Comparison of ENCODE assay signal across 8 mouse cellular contexts in the genomic region with DNA sequence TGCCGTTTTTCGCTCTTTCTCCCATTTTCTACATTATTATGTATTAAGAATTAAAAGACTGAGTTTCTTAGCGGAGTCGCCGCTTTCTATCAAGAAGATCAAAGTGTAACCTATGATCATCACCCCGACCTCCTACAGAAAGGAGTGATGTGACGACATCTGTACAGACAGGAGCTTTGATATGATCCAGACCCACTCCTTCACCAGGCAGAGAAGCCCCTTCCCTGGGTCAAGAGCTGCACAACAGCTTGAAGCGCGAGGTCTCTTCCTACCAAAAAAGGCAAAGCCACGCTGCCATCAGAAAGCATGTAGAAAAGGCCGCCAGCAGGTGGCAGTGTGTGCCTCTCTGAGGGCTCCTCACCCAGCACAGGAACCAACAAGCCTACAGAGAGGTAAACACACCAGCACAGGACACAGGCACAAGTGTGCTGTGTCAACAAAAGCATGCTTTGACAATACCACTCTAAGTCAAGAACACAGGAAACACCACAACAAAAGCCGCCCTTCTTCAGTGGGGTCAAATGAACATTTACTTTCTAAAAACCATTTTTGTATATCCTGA. TPM values are rescaled to one million over a fixed set of nuclear protein-coding genes. Genes with fewer than 3 reads are reported as not detected.
A peak's percentile ranks its signal among the peaks of the same experiment; 100 is the strongest.
DNase-seq lines count a peak whose midpoint lies in the region; ATAC-seq and TF ChIP-seq lines count a peak whose summit lies in the region.

No protein-coding gene starts in this region.

- TF ChIP-seq CTCF in G1E (IDR thresholded peaks at IDR 0.05; ENCODE audit: low read depth, low read length): peak; percentile 53
- TF ChIP-seq CTCF in layer of hippocampus, adult 2 months (conservative IDR thresholded peaks at IDR 0.05): peak; percentile 98
- TF ChIP-seq CTCF in lung, embryonic 14.5 days (IDR thresholded peaks at IDR 0.05; ENCODE audit: low read depth): peak; percentile 95
- TF ChIP-seq CTCF in olfactory bulb, adult 2 months (IDR thresholded peaks at IDR 0.05; ENCODE audit: insufficient read depth, low read depth, low read length): peak; percentile 85

- no peaks in the 10 kb centered on the region for H3K36me3 ChIP-seq in G1E (replicated peaks)
- H3K36me3 ChIP-seq in lung, embryonic 14.5 days (ENCODE audit: insufficient read depth): no peaks in the 10 kb centered on the region

- H3K9me3 ChIP-seq in G1E (replicated peaks): no peaks in the 10 kb centered on the region
- no peaks in the 10 kb centered on the region for H3K9me3 ChIP-seq in lung, embryonic 14.5 days (ENCODE audit: low read depth, low read length)

- H3K4me3 ChIP-seq in G1E (ENCODE audit: low read depth, low read length): no peak overlapping the region
- H3K4me3 ChIP-seq in layer of hippocampus, adult 2 months: no peak overlapping the region
- H3K4me3 ChIP-seq in lung, embryonic 14.5 days (ENCODE audit: low read depth, low read length): no peak overlapping the region
- H3K4me3 ChIP-seq in olfactory bulb, adult 2 months (ENCODE audit: insufficient read depth, low read depth, low read length): no peak overlapping the region

- 36% methylated on average over 12 of the region's 12 CpGs for WGBS in lung, embryonic 14.5 days
- 40% methylated on average over 12 of the region's 12 CpGs for WGBS in olfactory bulb, adult 2 months

- no peak overlapping the region for H3K27ac ChIP-seq in layer of hippocampus, adult 2 months
- H3K27ac ChIP-seq in lung, embryonic 14.5 days (ENCODE audit: low read depth): no peak overlapping the region
- no peak overlapping the region for H3K27ac ChIP-seq in olfactory bulb, adult 2 months (ENCODE audit: insufficient read depth, low read depth, low read length)

- peak overlapping the region; percentile 35 for H3K4me2 ChIP-seq in lung, embryonic 14.5 days

- peaks cover 3% of the 10 kb centered on the region; the same call in 1 of the 2 replicates for H3K4me1 ChIP-seq in G1E (ENCODE audit: insufficient read depth, low read depth, low read length)
- H3K4me1 ChIP-seq in lung, embryonic 14.5 days (ENCODE audit: insufficient read depth): peaks cover 11% of the 10 kb centered on the region; the same call in 1 of the 2 replicates
- H3K4me1 ChIP-seq in olfactory bulb, adult 2 months (ENCODE audit: control insufficient read depth, insufficient read depth, low read length): peaks cover 5% of the 10 kb centered on the region; the same call in 1 of the 2 replicates

- no peak for ATAC-seq in G1E (ENCODE audit: extremely low read depth, insufficient number of reproducible peaks, low FRiP score, poor library complexity, severe bottlenecking)
- peak; percentile 69 for ATAC-seq in lung, embryonic 14.5 days (ENCODE audit: insufficient read depth)

- H3K9ac ChIP-seq in lung, embryonic 14.5 days: no peak overlapping the region

- peaks cover 24% of the 10 kb centered on the region for H3K27me3 ChIP-seq in G1E (ENCODE audit: insufficient read depth, low read length)
- no peaks in the 10 kb centered on the region for H3K27me3 ChIP-seq in lung, embryonic 14.5 days (ENCODE audit: insufficient read depth, low read length)

- peak; percentile 30 for DNase-seq in G1E (ENCODE audit: low spot score)
- DNase-seq in cerebellum, adult 18-20 months: peak; percentile 81 to 89
- DNase-seq in forelimb bud, embryonic 11.5 days (ENCODE audit: low read depth, low spot score): peak; percentile 85
- DNase-seq in heart, postnatal 4 days: peak; percentile 93
- DNase-seq in layer of hippocampus, adult 2 months (ENCODE audit: low spot score in 2 of 2): peak; percentile 83 to 92
- DNase-seq in lung, embryonic 14.5 days: peak; percentile 97
- DNase-seq in thymus, adult 18-20 months: peak; percentile 55 to 60

- TF ChIP-seq POLR2A in olfactory bulb, adult 2 months (IDR thresholded peaks at IDR 0.05; ENCODE audit: insufficient read depth, low read depth, low read length): no peak

RNA-seq across cellular contexts. Expression of a gene that starts 39.3 kb away (rescaled TPM):
- not detected in 2 replicates for total RNA-seq in G1E (2014; fragmentation: Nextera tagmentation)
- 0.16 and 0.29 TPM in 2 replicates for total RNA-seq in G1E (2017)
- polyA plus RNA-seq in G1E (2012): not detected in 2 replicates
- under 1 TPM; 0.62 to 0.83 TPM for total RNA-seq in heart, postnatal 4 days (2021)
- total RNA-seq in layer of hippocampus, adult 2 months (2021): under 1 TPM; 0.20 to 0.27 TPM
- polyA plus RNA-seq in lung, embryonic 14.5 days (2014; fragmentation: Nextera tagmentation; extraction: Ambion mirVana): not detected in 2 replicates
- not detected in 2 replicates for polyA plus RNA-seq in olfactory bulb, adult 2 months (2012; ENCODE audit: insufficient read depth, insufficient read length, low replicate concordance, missing spikeins)

RNA-seq across cellular contexts. Expression of a gene that starts 43.6 kb away (rescaled TPM):
- total RNA-seq in G1E (2014; fragmentation: Nextera tagmentation) (23.3 and 27.0 TPM in 2 replicates), G1E (2017) (18.1 and 20.3 TPM in 2 replicates)
- polyA plus RNA-seq in G1E (2012): 13.5 and 14.0 TPM in 2 replicates
- total RNA-seq in heart, postnatal 4 days (2021): 10 to 100 TPM; 16.4 to 17.6 TPM
- total RNA-seq in layer of hippocampus, adult 2 months (2021): 10 to 100 TPM; 34.5 to 36.5 TPM
- polyA plus RNA-seq in lung, embryonic 14.5 days (2014; fragmentation: Nextera tagmentation; extraction: Ambion mirVana): 18.1 and 18.3 TPM in 2 replicates
- not detected in 2 replicates for polyA plus RNA-seq in olfactory bulb, adult 2 months (2012; ENCODE audit: insufficient read depth, insufficient read length, low replicate concordance, missing spikeins)

RNA-seq across cellular contexts. Expression of a gene that starts 58.9 kb away (rescaled TPM):
- total RNA-seq in G1E (2014; fragmentation: Nextera tagmentation) (not detected in 2 replicates), G1E (2017) (not detected in 2 replicates)
- not detected in 2 replicates for polyA plus RNA-seq in G1E (2012)
- total RNA-seq in heart, postnatal 4 days (2021): not detected
- total RNA-seq in layer of hippocampus, adult 2 months (2021): not detected
- polyA plus RNA-seq in lung, embryonic 14.5 days (2014; fragmentation: Nextera tagmentation; extraction: Ambion mirVana): not detected in 2 replicates
- not detected in 2 replicates for polyA plus RNA-seq in olfactory bulb, adult 2 months (2012; ENCODE audit: insufficient read depth, insufficient read length, low replicate concordance, missing spikeins)

Comparison
In these comparisons a context has a peak if more than half of its experiments do, and no peak if none do; other contexts are left out.
1. DNase-seq: peak in every context shown above with its lines; median percentile 97 in lung, embryonic 14.5 days; 93 in heart, postnatal 4 days; 88 in layer of hippocampus, adult 2 months; 85 in cerebellum, adult 18-20 months; 85 in forelimb bud, embryonic 11.5 days; 58 in thymus, adult 18-20 months; 30 in G1E.